Mouse (Mus musculus): ENCODE measurements at regions not wholly inside any gene's neighbourhood (a gene's known extent, or its start where the extent isn't known, plus 50 kb on each side); places are given as distances from the start of the nearest gene placed in this dataset.

GRCm38 (mm10) chr2:17290709-17291108 lies 440.6 kb downstream of the Nebl start:
- no peak for DNase-seq (ENCODE audit: low spot score)

- DNase-seq (ENCODE audit: low spot score): peak; percentile 42
These were observed 443.7 kb downstream of the Nebl start for GRCm38 (mm10) chr2:17287598-17287997.

- DNase-seq (ENCODE audit: low spot score): no peak
These were observed 481.3 kb downstream of the Nebl start for GRCm38 (mm10) chr2:17249960-17250359.

- no peak for DNase-seq (ENCODE audit: low spot score)
These were observed 485.4 kb downstream of the Nebl start for GRCm38 (mm10) chr2:17245821-17246220.

- DNase-seq (ENCODE audit: low spot score): no peak
These were observed 515.7 kb downstream of the Nebl start for GRCm38 (mm10) chr2:17215607-17216006.

GRCm38 (mm10) chr2:17214881-17215280 lies 516.4 kb downstream of the Nebl start:
- no peak for DNase-seq (ENCODE audit: low spot score)

GRCm38 (mm10) chr2:17212566-17212965 lies 518.7 kb downstream of the Nebl start:
- DNase-seq (ENCODE audit: low spot score): peak; percentile 16

- no peak for DNase-seq (ENCODE audit: low spot score)
These were observed 520.2 kb downstream of the Nebl start for GRCm38 (mm10) chr2:17211105-17211504.

- DNase-seq (ENCODE audit: low spot score): peak; percentile 63
These were observed 537.7 kb downstream of the Nebl start for GRCm38 (mm10) chr2:17193611-17194010.

- DNase-seq (ENCODE audit: low spot score): no peak
These were observed 542.1 kb downstream of the Nebl start for GRCm38 (mm10) chr2:17189169-17189568.

GRCm38 (mm10) chr2:17187822-17188221 lies 543.4 kb downstream of the Nebl start:
- DNase-seq (ENCODE audit: low spot score): no peak

GRCm38 (mm10) chr2:17183696-17184095 lies 547.6 kb downstream of the Nebl start:
- DNase-seq (ENCODE audit: low spot score): no peak

GRCm38 (mm10) chr2:17181597-17181996 lies 549.7 kb downstream of the Nebl start:
- DNase-seq (ENCODE audit: low spot score): no peak

GRCm38 (mm10) chr2:17168896-17169295 lies 562.4 kb downstream of the Nebl start:
- no peak for DNase-seq (ENCODE audit: low spot score)

GRCm38 (mm10) chr2:17165016-17165415 lies 566.2 kb downstream of the Nebl start:
- DNase-seq (ENCODE audit: low spot score): no peak

- peak; percentile 5 for DNase-seq (ENCODE audit: low spot score)
These were observed 572.8 kb downstream of the Nebl start for GRCm38 (mm10) chr2:17158463-17158862.

- DNase-seq (ENCODE audit: low spot score): no peak
These were observed 573.9 kb downstream of the Nebl start for GRCm38 (mm10) chr2:17157336-17157735.

GRCm38 (mm10) chr2:17155596-17155995 lies 575.7 kb downstream of the Nebl start:
- DNase-seq (ENCODE audit: low spot score): no peak

- DNase-seq (ENCODE audit: low spot score): no peak
These were observed 607.6 kb downstream of the Nebl start for GRCm38 (mm10) chr2:17123626-17124025.

GRCm38 (mm10) chr2:17117292-17117691 lies 614.0 kb downstream of the Nebl start:
- no peak for DNase-seq (ENCODE audit: low spot score)

GRCm38 (mm10) chr2:17111177-17111576 lies 620.1 kb downstream of the Nebl start:
- DNase-seq (ENCODE audit: low spot score): no peak

- no peak for DNase-seq (ENCODE audit: low spot score)
These were observed 630.1 kb downstream of the Nebl start for GRCm38 (mm10) chr2:17101161-17101560.

- no peak for DNase-seq (ENCODE audit: low spot score)
These were observed 633.7 kb downstream of the Nebl start for GRCm38 (mm10) chr2:17097546-17097945.

GRCm38 (mm10) chr2:17091454-17091853 lies 639.8 kb downstream of the Nebl start:
- no peak for DNase-seq (ENCODE audit: low spot score)

All from gastrocnemius, adult 18-20 months (tissue).